Mouse (Mus musculus) A20 (cell line): ENCODE measurements around the gene Opalin.

ENCODE experiments used
- DNase-seq: peaks from one replicate; pipeline ENCODE4 v3.0.0-alpha.2; 2011; ENCODE audit warnings: low read depth, low spot score

Gene Opalin

DNA sequence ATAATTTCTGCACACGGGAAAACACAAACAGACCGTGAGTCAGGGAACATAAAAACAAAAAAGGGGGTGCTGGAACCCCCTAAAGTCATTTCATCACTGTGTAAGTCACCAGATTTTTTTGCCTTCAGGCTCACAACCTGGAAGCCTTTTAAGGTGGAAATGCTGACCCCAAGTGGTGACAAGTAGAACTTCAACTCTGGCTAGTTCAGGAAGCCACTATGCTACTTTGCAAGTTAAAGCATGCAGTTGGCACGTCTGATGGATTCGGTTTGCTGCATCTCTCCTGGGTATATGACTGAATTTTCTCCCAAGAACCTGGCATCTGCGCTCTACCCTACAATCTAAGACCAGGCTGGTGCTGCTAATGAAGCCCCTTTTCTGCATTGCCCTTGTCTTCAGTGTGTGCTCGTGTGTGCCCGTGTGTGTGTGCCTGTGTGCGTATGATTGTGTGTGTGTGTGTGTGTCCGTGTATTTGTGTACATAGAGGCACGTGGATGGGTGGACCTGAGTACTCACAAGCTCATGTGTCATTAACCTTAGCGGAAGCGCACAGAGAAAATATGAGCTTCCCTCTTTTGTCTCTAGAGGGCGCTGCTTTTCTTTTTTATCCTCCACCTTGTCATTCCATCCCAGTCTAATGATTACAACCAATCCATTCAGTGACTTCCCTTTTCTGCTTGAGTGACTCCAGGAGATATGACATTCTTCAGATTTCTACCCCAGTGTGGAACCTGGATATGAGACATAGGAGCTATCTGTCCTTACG, 60.8 kb downstream of the Opalin start:
- DNase-seq = peak; percentile 87

DNA sequence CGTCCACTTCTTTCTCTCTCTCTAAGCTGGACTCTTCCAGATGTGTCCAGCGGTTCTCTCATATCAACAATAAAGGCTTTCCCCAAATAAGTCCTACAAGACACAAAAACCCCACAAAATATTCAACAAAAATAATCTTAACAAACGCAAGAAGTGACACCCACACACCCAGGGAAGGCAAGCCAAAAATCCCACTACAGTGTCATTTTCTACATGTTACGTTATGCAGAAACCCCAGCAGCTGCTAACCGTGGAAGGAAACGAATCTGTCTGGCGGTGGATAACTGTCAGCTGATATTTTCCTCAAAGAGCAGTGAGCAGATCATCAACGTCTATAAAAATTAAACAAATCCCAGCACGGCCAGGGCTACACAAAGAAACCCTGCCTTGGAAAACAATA, 62.9 kb downstream of the Opalin start:
- DNase-seq = no peak

DNA sequence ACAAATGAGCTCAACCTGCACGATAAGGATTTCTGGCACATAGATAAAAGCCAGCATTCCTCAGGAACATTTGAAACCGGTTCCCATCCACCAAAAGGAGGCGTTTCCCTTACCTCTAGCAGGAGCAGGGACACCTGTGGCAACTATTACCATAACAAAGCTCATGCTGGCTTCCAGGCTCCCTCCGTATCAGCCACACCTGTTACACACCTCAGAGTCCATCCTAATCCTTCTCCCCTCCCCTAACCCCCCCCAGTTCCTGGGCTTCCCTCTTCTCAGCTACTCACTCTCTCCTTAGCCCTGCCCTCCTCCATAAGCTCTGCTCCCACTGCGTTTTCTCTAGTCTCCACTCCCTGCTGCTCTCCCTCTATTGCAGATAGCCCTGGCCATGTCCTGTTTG, 63.3 kb downstream of the Opalin start:
- DNase-seq = no peak
